Mouse (Mus musculus) thymus, adult 2 months (tissue): ENCODE measurements around the gene Olfr1085. TPM values are rescaled to one million over a fixed set of nuclear protein-coding genes. Genes with fewer than 3 reads are reported as not detected.
"Not testable (repeated sequence)": the region's sequence is repeated elsewhere in the genome, so short reads cannot be mapped to it uniquely, and the experiment has no call there.

Experiments
- DNase-seq: peaks from one replicate; pipeline ENCODE4 v3.0.0; 2021
- H3K27ac ChIP-seq: fragments of 200-500 bp; 2 replicates; pipeline ENCODE4 v1.5.1; 2012; ENCODE audit warnings: low read length, control low read depth; ENCODE audit not compliant: control insufficient read depth, insufficient read depth
- H3K27me3 ChIP-seq: fragments of 200-500 bp; 2 replicates; pipeline ENCODE4 v1.6.1; 2012; ENCODE audit warnings: mild to moderate bottlenecking, low read length, moderate library complexity, mixed read lengths; ENCODE audit not compliant: control insufficient read depth, insufficient read depth
- H3K36me3 ChIP-seq: fragments of 200-500 bp; 2 replicates; pipeline ENCODE4 v1.6.1; 2012; ENCODE audit warnings: mild to moderate bottlenecking, low read length, moderate library complexity; ENCODE audit not compliant: control insufficient read depth, insufficient read depth
- H3K4me1 ChIP-seq: fragments of 200-500 bp; replicated peaks from 2 replicates; pipeline ENCODE4 v1.6.1; 2012; ENCODE audit warnings: low read length; ENCODE audit not compliant: control insufficient read depth, insufficient read depth
- H3K4me3 ChIP-seq: fragments of 200-500 bp; 2 replicates; pipeline ENCODE4 v1.5.1; 2012; ENCODE audit warnings: mild to moderate bottlenecking, low read length, control low read depth, moderate library complexity; ENCODE audit not compliant: control insufficient read depth, insufficient read depth
- CTCF ChIP-seq: fragments of 200-500 bp; IDR thresholded peaks from 2 replicates; pipeline ENCODE4 v1.5.1; 2012; ENCODE audit warnings: mild to moderate bottlenecking, control low read depth, low read length, moderate library complexity, borderline replicate concordance; ENCODE audit not compliant: control insufficient read depth, poor library complexity, insufficient read depth; ENCODE audit errors: extremely low read depth
- POLR2A ChIP-seq: fragments of 200-500 bp; IDR thresholded peaks from 2 replicates; pipeline ENCODE4 v1.6.1; 2012; ENCODE audit warnings: mild to moderate bottlenecking, low read length, control low read depth, moderate library complexity; ENCODE audit not compliant: control insufficient read depth, poor library complexity, insufficient read depth; ENCODE audit errors: extremely low read depth
- WGBS: fragments of 180-500 bp; shearing (Covaris S2); methylation state at CpG from one replicate; pipeline ENCODE4 v1.1.7; 2018; 5-methylcytosine and 5-hydroxymethylcytosine counted together
- polyA plus RNA-seq: library from polyadenylated mRNA; depleted of rRNA; stranded (reverse); fragments of >200 nt; gene quantifications from 2 replicates; pipeline ENCODE4 v1.2.3, GENCODE M21; 2012; rRNA removed

Olfr1085 gene
- not detected in 2 replicates for polyA plus RNA-seq

DNA sequence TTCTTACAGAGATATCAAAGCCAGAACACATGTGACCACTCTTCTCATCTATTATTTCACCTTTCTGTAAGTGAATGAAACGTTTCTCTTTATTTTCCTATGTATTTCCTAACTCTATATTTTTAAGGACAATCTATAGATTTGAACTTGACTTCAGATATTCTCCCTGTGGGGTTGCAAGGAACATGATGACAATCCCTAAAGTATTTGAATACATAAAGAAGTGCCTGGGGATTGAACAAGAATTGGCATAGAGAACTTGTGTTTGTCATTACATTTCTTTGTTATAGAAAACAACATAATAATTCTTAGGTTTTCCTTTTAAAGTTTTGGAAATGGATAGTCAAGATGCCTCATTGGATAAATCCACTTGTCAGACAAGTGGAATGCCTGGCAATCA is at the start of gene Olfr1085:
Olfr1085 (minus strand) TSS at position 101 of the 400 bp plus-strand sequence.
- TF ChIP-seq CTCF (no peak), POLR2A (no peak)
- no peak within 1 kb of the TSS for H3K27ac ChIP-seq
- H3K4me1 ChIP-seq = no peaks in the 10 kb centered on the region
- DNase-seq = no peak
- WGBS = 26% methylated on average over 1 of the region's 1 CpGs
- H3K36me3 ChIP-seq = no peaks in the 10 kb centered on the region
- H3K27me3 ChIP-seq = no peaks in the 10 kb centered on the region
- H3K4me3 ChIP-seq = no peak within 1 kb of the TSS

DNA sequence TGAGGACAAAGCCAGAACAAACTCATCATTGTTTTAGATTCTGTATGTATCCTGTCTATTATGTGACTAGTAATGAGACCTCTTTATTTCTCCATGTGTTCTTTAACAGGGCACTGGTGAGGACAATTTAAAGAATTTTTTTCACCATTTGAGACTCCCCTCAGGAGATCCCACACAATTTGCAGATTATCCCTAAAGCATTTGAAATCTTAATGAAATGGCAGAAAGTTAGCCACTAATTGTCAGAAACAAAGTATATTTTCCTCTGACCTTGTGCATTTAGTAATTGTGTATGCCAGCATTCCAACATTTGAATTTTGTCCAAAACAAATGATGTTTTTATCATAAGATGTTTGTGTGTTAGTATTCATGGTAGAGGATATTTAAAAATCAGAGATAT is 36.5 kb upstream of the Olfr1085 start, which contains the start of gene Olfr1087:
Olfr1087 (minus strand) TSS at position 101 of the 400 bp plus-strand sequence.
- H3K36me3 ChIP-seq = no peaks in the 10 kb centered on the region
- H3K4me1 ChIP-seq = no peaks in the 10 kb centered on the region
- no peaks in the 10 kb centered on the region for H3K27me3 ChIP-seq
- TF ChIP-seq POLR2A = no peak
- TF ChIP-seq CTCF = no peak
- no peak for DNase-seq
- H3K4me3 ChIP-seq = no peak within 1 kb of the TSS
- H3K27ac ChIP-seq = no peak within 1 kb of the TSS

DNA sequence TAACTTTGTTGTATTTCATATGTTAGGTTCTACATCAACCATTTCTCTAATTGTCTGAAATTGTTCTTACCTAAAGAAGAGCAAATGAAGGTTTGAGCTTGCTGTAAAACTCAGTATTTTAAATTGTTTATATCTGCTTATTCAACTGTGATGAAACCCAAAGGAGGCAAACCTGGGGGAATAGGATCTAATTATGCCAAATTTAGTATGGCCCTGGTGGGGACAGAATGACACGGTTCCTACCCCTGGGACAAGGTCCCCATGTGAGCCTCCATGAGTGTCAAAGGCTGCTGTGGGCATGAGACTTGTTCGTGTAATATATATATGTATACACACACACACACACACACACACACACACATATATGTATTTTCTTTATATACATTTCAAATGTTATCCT is 18.2 kb upstream of the Olfr1085 start, which contains the start of gene Olfr1086:
Olfr1086 (minus strand) TSS at position 101 of the 400 bp plus-strand sequence.
- no peaks in the 10 kb centered on the region for H3K4me1 ChIP-seq
- no peak within 1 kb of the TSS for H3K4me3 ChIP-seq
- H3K27ac ChIP-seq = no peak within 1 kb of the TSS
- H3K36me3 ChIP-seq = no peaks in the 10 kb centered on the region
- DNase-seq = no peak
- TF ChIP-seq CTCF = no peak
- no peak for TF ChIP-seq POLR2A
- no peaks in the 10 kb centered on the region for H3K27me3 ChIP-seq
- WGBS = 92% methylated on average over 2 of the region's 2 CpGs

DNA sequence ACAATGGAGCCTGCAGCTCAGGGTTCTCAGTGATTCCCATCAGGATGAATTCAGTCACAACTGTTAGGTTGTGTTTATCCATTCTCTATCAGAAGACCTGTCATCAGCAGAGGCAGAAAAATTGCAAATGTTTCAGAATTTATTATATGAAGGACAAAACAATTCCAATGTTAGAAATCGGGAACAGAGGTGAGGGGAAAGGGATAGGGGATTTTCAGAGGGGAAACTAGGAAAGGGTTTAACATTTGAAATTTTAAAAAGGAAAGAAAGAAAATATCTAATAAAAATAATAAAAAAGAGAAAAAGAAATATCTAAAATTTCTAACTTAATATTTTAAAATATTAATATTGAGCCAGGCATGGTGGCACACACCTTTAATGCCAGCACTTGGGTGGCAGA is 22.2 kb downstream of the Olfr1085 start, which contains the start of gene Olfr1084:
Olfr1084 (minus strand) TSS at position 101 of the 400 bp plus-strand sequence.
- not testable (repeated sequence) for DNase-seq, H3K4me1 ChIP-seq
- WGBS = 92% methylated on average over 1 of the region's 1 CpGs

More for the DNA sequence above, 22.2 kb downstream of the Olfr1085 start, which contains the start of gene Olfr1084:
- H3K36me3 ChIP-seq, H3K4me3 ChIP-seq, H3K27me3 ChIP-seq, H3K27ac ChIP-seq: not testable (repeated sequence)

Other genes with a start within 250 kb of the Olfr1085 start
- not detected in 2 replicates for gene Olfr1061, start 248.0 kb downstream of the Olfr1085 start, polyA plus RNA-seq
- 0.15 TPM in 1 of 2 replicates, not detected in the other for gene Olfr1062, start 235.3 kb downstream of the Olfr1085 start, polyA plus RNA-seq
- gene Olfr1065, start 211.4 kb downstream of the Olfr1085 start, polyA plus RNA-seq = 0.09 TPM in 1 of 2 replicates, not detected in the other
- gene Olfr1066, start 205.8 kb downstream of the Olfr1085 start, polyA plus RNA-seq = not detected in 2 replicates
- gene Olfr228, start 174.6 kb downstream of the Olfr1085 start, polyA plus RNA-seq = not detected in 2 replicates
- not detected in 2 replicates for gene Olfr1076, start 153.6 kb downstream of the Olfr1085 start, polyA plus RNA-seq
- gene Olfr1079, start 119.5 kb downstream of the Olfr1085 start, polyA plus RNA-seq = not detected in 2 replicates
- gene Olfr1080, start 103.8 kb downstream of the Olfr1085 start, polyA plus RNA-seq = not detected in 2 replicates
- not detected in 2 replicates for gene Olfr1082, start 63.1 kb downstream of the Olfr1085 start, polyA plus RNA-seq
- not detected in 2 replicates for gene Olfr1084, start 22.3 kb downstream of the Olfr1085 start, polyA plus RNA-seq
- not detected in 2 replicates for gene Olfr1086, start 18.1 kb upstream of the Olfr1085 start, polyA plus RNA-seq
- not detected in 2 replicates for gene Olfr1087, start 36.4 kb upstream of the Olfr1085 start, polyA plus RNA-seq
- gene Olfr1089, start 71.7 kb upstream of the Olfr1085 start, polyA plus RNA-seq = not detected in 2 replicates
- not detected in 2 replicates for gene Olfr1090, start 97.0 kb upstream of the Olfr1085 start, polyA plus RNA-seq
- not detected in 2 replicates for gene Olfr1093, start 120.5 kb upstream of the Olfr1085 start, polyA plus RNA-seq
- not detected in 2 replicates for gene Olfr141, start 148.0 kb upstream of the Olfr1085 start, polyA plus RNA-seq
- not detected in 2 replicates for gene Olfr1094, start 162.6 kb upstream of the Olfr1085 start, polyA plus RNA-seq
- not detected in 2 replicates for gene Olfr1095, start 189.7 kb upstream of the Olfr1085 start, polyA plus RNA-seq
- gene Gm13723, start 212.8 kb upstream of the Olfr1085 start, polyA plus RNA-seq = not detected in 2 replicates
- not detected in 2 replicates for gene Olfr1097, start 230.2 kb upstream of the Olfr1085 start, polyA plus RNA-seq